Mouse (Mus musculus): ENCODE data around the gene Scn1a.

Scn1a gene

GRCm38 (mm10) chr2:66256220-66257131 lies 184.2 kb downstream of the Scn1a start, which contains the start of gene Ttc21b:
TSS of gene Ttc21b (minus strand) at chr2:66256617.
- DNase-seq (ENCODE audit: low spot score in 2 of 2), result peak; percentile 94 to 97

- DNase-seq (ENCODE audit: low spot score in 2 of 2), result no peak
Observed at GRCm38 (mm10) chr2:66244013-66244412, 196.6 kb downstream of the Scn1a start.

GRCm38 (mm10) chr2:66240334-66240733 lies 200.3 kb downstream of the Scn1a start:
- no peak for DNase-seq (ENCODE audit: low spot score in 2 of 2)

- no peak for DNase-seq (ENCODE audit: low spot score in 2 of 2)
Observed at GRCm38 (mm10) chr2:66238886-66239285, 201.8 kb downstream of the Scn1a start.

GRCm38 (mm10) chr2:66220954-66221353 lies 219.7 kb downstream of the Scn1a start:
- no peak for DNase-seq (ENCODE audit: low spot score in 2 of 2)
